Comparison of ENCODE assay signal across 8 mouse cellular contexts in the genomic region with DNA sequence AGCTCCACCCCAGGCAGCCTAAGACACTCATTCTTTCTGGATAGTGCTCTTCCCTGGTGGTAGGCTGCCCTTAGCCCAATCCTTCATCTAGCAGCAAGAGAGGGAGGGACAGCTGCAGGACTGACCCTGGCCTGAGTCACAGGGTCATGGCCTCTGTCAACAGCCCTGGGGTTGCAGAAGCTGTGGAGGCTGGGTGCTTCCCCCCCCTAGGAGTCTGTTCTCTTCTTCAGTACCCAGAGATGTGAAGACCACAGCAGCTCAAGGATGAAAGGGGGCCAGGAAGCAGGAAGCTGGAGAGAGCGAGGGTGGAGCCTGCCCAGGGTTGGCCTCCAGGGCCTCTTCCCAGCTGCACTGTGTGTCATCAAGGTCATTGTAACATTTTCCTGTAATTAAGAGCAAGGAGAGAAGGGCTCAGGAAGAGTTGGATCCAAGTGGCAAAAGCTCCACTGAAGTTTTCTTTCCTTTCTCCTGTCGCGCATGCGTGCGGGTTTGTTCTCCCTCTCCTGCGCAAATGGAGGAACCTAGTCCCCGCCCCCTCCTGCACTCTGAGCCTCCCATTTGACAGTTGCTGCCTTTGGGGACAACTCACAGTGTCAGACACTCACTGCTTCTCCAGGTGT. TPM values are rescaled to one million over a fixed set of nuclear protein-coding genes. Genes with fewer than 3 reads are reported as not detected.
DNase-seq lines count a peak whose midpoint lies in the region; ATAC-seq and TF ChIP-seq lines count a peak whose summit lies in the region.

No protein-coding gene starts in this region.

- H3K36me3 ChIP-seq in G1E (replicated peaks): peaks cover 7% of the 10 kb centered on the region
- no peaks in the 10 kb centered on the region for H3K36me3 ChIP-seq in liver, adult 2 months (ENCODE audit: control insufficient read depth, insufficient read depth, low read length)

- H3K4me3 ChIP-seq in G1E (ENCODE audit: low read depth, low read length): peak overlapping the region; percentile 31; the same call in 1 of the 2 replicates
- no peak overlapping the region for H3K4me3 ChIP-seq in liver, adult 2 months (ENCODE audit: insufficient read depth, low read depth, low read length)

- H3K79me2 ChIP-seq in liver, adult 2 months (ENCODE audit: control insufficient read depth, insufficient read depth, low read length): no peaks in the 10 kb centered on the region

- DNase-seq in 3T3-L1 (ENCODE audit: low read depth, low spot score) (peak; percentile 64), G1E (ENCODE audit: low spot score) (no peak)
- DNase-seq in liver, adult 2 months (ENCODE audit: extremely low read depth, low read depth, low spot score): peak; percentile 29
- peak; percentile 64 to 79 for DNase-seq in thymus, adult 18-20 months
- DNase-seq in layer of hippocampus, adult 11-12 months (ENCODE audit: low spot score): no peak
- DNase-seq in right cerebral cortex, adult 2 months (ENCODE audit: low spot score in 2 of 2): no peak
- DNase-seq in left cerebral cortex, postnatal 25 days (ENCODE audit: low spot score in 2 of 2): no peak

- TF ChIP-seq POLR2A in liver, adult 2 months (IDR thresholded peaks at IDR 0.05; ENCODE audit: extremely low read depth, insufficient read depth, low read length): no peak

- no peak for ATAC-seq in G1E (ENCODE audit: extremely low read depth, insufficient number of reproducible peaks, low FRiP score, poor library complexity, severe bottlenecking)
- peak; percentile 9 for ATAC-seq in granulocyte monocyte progenitor cell, adult 5-6 weeks (replicated peaks; ENCODE audit: poor library complexity, severe bottlenecking)

- peaks cover 47% of the 10 kb centered on the region for H3K4me1 ChIP-seq in G1E (ENCODE audit: insufficient read depth, low read depth, low read length)
- H3K4me1 ChIP-seq in liver, adult 2 months (ENCODE audit: control insufficient read depth, insufficient read depth, low read length): 0 out of 2 replicates have a peak, but pooled peaks cover 2% of the 10 kb centered on the region

- H3K27me3 ChIP-seq in G1E (ENCODE audit: insufficient read depth, low read length): peaks cover 15% of the 10 kb centered on the region
- H3K27me3 ChIP-seq in liver, adult 2 months (ENCODE audit: control insufficient read depth, insufficient read depth, low read length): no peaks in the 10 kb centered on the region

- peak overlapping the region; percentile 15; the same call in 1 of the 2 replicates for H3K27ac ChIP-seq in liver, adult 2 months (replicated peaks; ENCODE audit: insufficient read depth, low read depth, low read length)

- intact Hi-C loops in left cerebral cortex, postnatal 25 days (cut with DNase I): no loop called here

- WGBS in liver, adult 2 months: 65% methylated on average over 7 of the region's 7 CpGs

- TF ChIP-seq CTCF in G1E (IDR thresholded peaks at IDR 0.05; ENCODE audit: low read depth, low read length): no peak
- no peak for TF ChIP-seq CTCF in liver, adult 2 months (IDR thresholded peaks at IDR 0.05; ENCODE audit: low read depth, low read length)

- H3K9ac ChIP-seq in liver, adult 2 months (ENCODE audit: low read depth, low read length): no peak overlapping the region

- H3K9me3 ChIP-seq in G1E (replicated peaks): no peaks in the 10 kb centered on the region

RNA-seq across cellular contexts. Expression of gene Tbc1d22a, which starts 10.2 kb away (rescaled TPM):
- 7.4 and 11.9 TPM in 2 replicates for total RNA-seq in G1E (2014; fragmentation: Nextera tagmentation)
- 13.6 and 16.0 TPM in 2 replicates for total RNA-seq in G1E (2017)
- 8.8 and 11.5 TPM in 2 replicates for polyA plus RNA-seq in G1E (2012)
- total RNA-seq in granulocyte monocyte progenitor cell, adult 5-6 weeks (2014; fragmentation: Nextera tagmentation): 18.6 and 18.8 TPM in 2 replicates
- 26.5 and 46.7 TPM in 2 replicates for total RNA-seq in granulocyte monocyte progenitor cell, adult 5-6 weeks (2017)
- 9.6 and 13.2 TPM in 2 replicates for total RNA-seq in liver, adult 2 months (2014; rRNA removed)
- 14.1 and 14.3 TPM in 2 replicates for polyA plus RNA-seq in liver, adult 2 months (2012; rRNA removed)
- total RNA-seq in left cerebral cortex, postnatal 25 days (2021): 10 to 100 TPM; 28.8 to 31.6 TPM

RNA-seq across cellular contexts. Expression of gene Cerk, which starts 18.1 kb away (rescaled TPM):
- 0.19 TPM in 1 of 2 replicates, not detected in the other for total RNA-seq in G1E (2014; fragmentation: Nextera tagmentation)
- total RNA-seq in G1E (2017): 0.06 and 0.22 TPM in 2 replicates
- polyA plus RNA-seq in G1E (2012): 0.01 and 0.02 TPM in 2 replicates
- 26.3 and 29.8 TPM in 2 replicates for total RNA-seq in granulocyte monocyte progenitor cell, adult 5-6 weeks (2014; fragmentation: Nextera tagmentation)
- total RNA-seq in granulocyte monocyte progenitor cell, adult 5-6 weeks (2017): 41.4 and 47.9 TPM in 2 replicates
- 3.0 and 3.7 TPM in 2 replicates for total RNA-seq in liver, adult 2 months (2014; rRNA removed)
- 2.6 and 2.7 TPM in 2 replicates for polyA plus RNA-seq in liver, adult 2 months (2012; rRNA removed)
- total RNA-seq in left cerebral cortex, postnatal 25 days (2021): 10 to 100 TPM; 53.6 to 55.1 TPM

Comparison
In these comparisons a context has a peak if more than half of its experiments do, and no peak if none do; other contexts are left out.
1. DNase-seq: peak in 3T3-L1 (single experiment), liver, adult 2 months (single experiment) and thymus, adult 18-20 months (2 of 2); none in G1E (single experiment), layer of hippocampus, adult 11-12 months (single experiment), right cerebral cortex, adult 2 months (0 of 2) and left cerebral cortex, postnatal 25 days (0 of 2).